Mouse (Mus musculus): ENCODE data around the gene Vps13d.

The Vps13d gene

GRCm38 (mm10) chr4:144969030-144969429 is 225.8 kb downstream of the Vps13d start:
- no peak for DNase-seq

- no peak for DNase-seq
Measured at GRCm38 (mm10) chr4:144968371-144968770, 226.4 kb downstream of the Vps13d start.

GRCm38 (mm10) chr4:144965255-144965654 is 229.6 kb downstream of the Vps13d start:
- DNase-seq, result peak; percentile 15

- no peak for DNase-seq
Measured at GRCm38 (mm10) chr4:144961696-144962095, 233.1 kb downstream of the Vps13d start.

- no peak for DNase-seq
Measured at GRCm38 (mm10) chr4:144961232-144961631, 233.6 kb downstream of the Vps13d start.

GRCm38 (mm10) chr4:144960188-144960904 is 234.5 kb downstream of the Vps13d start:
- DNase-seq, result no peak

GRCm38 (mm10) chr4:144957721-144958120 is 237.1 kb downstream of the Vps13d start:
- no peak for DNase-seq

- DNase-seq, result no peak
Measured at GRCm38 (mm10) chr4:144957186-144957585, 237.6 kb downstream of the Vps13d start.

GRCm38 (mm10) chr4:144956293-144956692 is 238.5 kb downstream of the Vps13d start:
- DNase-seq, result no peak

GRCm38 (mm10) chr4:144955863-144956262 is 238.9 kb downstream of the Vps13d start:
- DNase-seq, result no peak

- DNase-seq, result no peak
Measured at GRCm38 (mm10) chr4:144953421-144953820, 241.4 kb downstream of the Vps13d start.

- DNase-seq, result no peak
Measured at GRCm38 (mm10) chr4:144951859-144952258, 242.9 kb downstream of the Vps13d start.

GRCm38 (mm10) chr4:144950883-144951282 is 243.9 kb downstream of the Vps13d start:
- no peak for DNase-seq

- no peak for DNase-seq
Measured at GRCm38 (mm10) chr4:144950327-144950711, 244.5 kb downstream of the Vps13d start.

GRCm38 (mm10) chr4:144949441-144950326 is 245.1 kb downstream of the Vps13d start:
- peak; percentile 86 for DNase-seq

GRCm38 (mm10) chr4:144947738-144948390 is 246.9 kb downstream of the Vps13d start:
- DNase-seq, result no peak

- DNase-seq, result no peak
Measured at GRCm38 (mm10) chr4:144943273-144943672, 251.5 kb downstream of the Vps13d start.

GRCm38 (mm10) chr4:144942433-144942832 is 252.4 kb downstream of the Vps13d start:
- DNase-seq, result no peak

- DNase-seq, result no peak
Measured at GRCm38 (mm10) chr4:144940796-144941462, 253.9 kb downstream of the Vps13d start.

- no peak for DNase-seq
Measured at GRCm38 (mm10) chr4:144939847-144940411, 254.9 kb downstream of the Vps13d start.

GRCm38 (mm10) chr4:144936563-144937154 is 258.1 kb downstream of the Vps13d start:
- no peak for DNase-seq

- DNase-seq, result no peak
Measured at GRCm38 (mm10) chr4:144934501-144934900, 260.3 kb downstream of the Vps13d start.
